Mouse (Mus musculus): ENCODE data around the gene Kcnq4. TPM values are rescaled to one million over a fixed set of nuclear protein-coding genes. Genes with fewer than 3 reads are reported as not detected.
A peak's percentile ranks its signal among the peaks of the same experiment; 100 is the strongest.

The Kcnq4 gene
- polyA plus RNA-seq, 1 experiment from 2014 or later, result 3.5 TPM

GRCm38 (mm10) chr4:120717591-120717990 lies 30.8 kb downstream of the Kcnq4 start:
- Histone ChIP-seq H3K9ac (no peak overlapping the region), H3K36me3 (replicated peaks) (no peaks in the 10 kb centered on the region), H3K9me3 (no peaks in the 10 kb centered on the region), H3K27me3 (peaks cover 32% of the 10 kb centered on the region), H3K27ac (no peak overlapping the region), H3K4me3 (replicated peaks) (no peak overlapping the region), H3K4me1 (peaks cover 20% of the 10 kb centered on the region), H3K4me2 (no peak overlapping the region)
- ATAC-seq (ENCODE audit: low FRiP score), result no peak
- 74% methylated on average over 8 of the region's 8 CpGs for WGBS

GRCm38 (mm10) chr4:120716765-120717164 lies 31.6 kb downstream of the Kcnq4 start:
- H3K36me3 ChIP-seq (replicated peaks), result no peaks in the 10 kb centered on the region
- H3K9me3 ChIP-seq, result no peaks in the 10 kb centered on the region
- ATAC-seq (ENCODE audit: low FRiP score), result no peak
- no peak overlapping the region for H3K27ac ChIP-seq
- H3K4me1 ChIP-seq, result peaks cover 20% of the 10 kb centered on the region
- peak overlapping the region; percentile 37 for H3K4me3 ChIP-seq (replicated peaks)
- no peak overlapping the region for H3K9ac ChIP-seq
- 24% methylated on average over 12 of the region's 12 CpGs for WGBS
- H3K27me3 ChIP-seq, result peaks cover 32% of the 10 kb centered on the region
- peak overlapping the region; percentile 65 for H3K4me2 ChIP-seq

GRCm38 (mm10) chr4:120716141-120716571 lies 32.3 kb downstream of the Kcnq4 start:
- Histone ChIP-seq H3K9me3 (no peaks in the 10 kb centered on the region), H3K36me3 (replicated peaks) (no peaks in the 10 kb centered on the region), H3K4me2 (peak overlapping the region; percentile 65), H3K27me3 (peaks cover 32% of the 10 kb centered on the region), H3K9ac (no peak overlapping the region; the same call in 1 of the 2 replicates), H3K4me1 (peaks cover 20% of the 10 kb centered on the region), H3K4me3 (replicated peaks) (peak overlapping the region; percentile 37), H3K27ac (no peak overlapping the region)
- ATAC-seq (ENCODE audit: low FRiP score), result peak; percentile 82
- WGBS, result under 1% methylated on average over 12 of the region's 12 CpGs

- no peak overlapping the region for H3K4me2 ChIP-seq
- H3K9ac ChIP-seq, result no peak overlapping the region
- no peaks in the 10 kb centered on the region for H3K36me3 ChIP-seq (replicated peaks)
- H3K4me3 ChIP-seq (replicated peaks), result no peak overlapping the region
- peaks cover 32% of the 10 kb centered on the region for H3K27me3 ChIP-seq
- WGBS, result 79% methylated on average over 6 of the region's 6 CpGs
- peaks cover 20% of the 10 kb centered on the region for H3K4me1 ChIP-seq
- ATAC-seq (ENCODE audit: low FRiP score), result no peak
- H3K9me3 ChIP-seq, result no peaks in the 10 kb centered on the region
- no peak overlapping the region for H3K27ac ChIP-seq
Observed at GRCm38 (mm10) chr4:120713856-120714497, 34.4 kb downstream of the Kcnq4 start.

- Histone ChIP-seq H3K4me1 (peaks cover 24% of the 10 kb centered on the region), H3K27ac (no peak overlapping the region), H3K9me3 (no peaks in the 10 kb centered on the region), H3K4me2 (no peak overlapping the region), H3K9ac (no peak overlapping the region), H3K4me3 (replicated peaks) (no peak overlapping the region), H3K27me3 (peaks cover 27% of the 10 kb centered on the region), H3K36me3 (replicated peaks) (no peaks in the 10 kb centered on the region)
- WGBS, result 94% methylated on average over 6 of the region's 6 CpGs
- no peak for ATAC-seq (ENCODE audit: low FRiP score)
Observed at GRCm38 (mm10) chr4:120713021-120713420, 35.4 kb downstream of the Kcnq4 start.

- H3K27me3 ChIP-seq, result peaks cover 19% of the 10 kb centered on the region
- no peak overlapping the region for H3K27ac ChIP-seq
- H3K4me2 ChIP-seq, result no peak overlapping the region
- no peaks in the 10 kb centered on the region for H3K36me3 ChIP-seq (replicated peaks)
- H3K4me3 ChIP-seq (replicated peaks), result no peak overlapping the region
- H3K9me3 ChIP-seq, result no peaks in the 10 kb centered on the region
- H3K9ac ChIP-seq, result no peak overlapping the region
- peaks cover 25% of the 10 kb centered on the region for H3K4me1 ChIP-seq
- ATAC-seq (ENCODE audit: low FRiP score), result no peak
- 89% methylated on average over 12 of the region's 12 CpGs for WGBS
Observed at GRCm38 (mm10) chr4:120712236-120712635, 36.2 kb downstream of the Kcnq4 start.

- Histone ChIP-seq H3K9ac (no peak overlapping the region), H3K36me3 (replicated peaks) (no peaks in the 10 kb centered on the region)
Observed at GRCm38 (mm10) chr4:120702511-120702910, 45.9 kb downstream of the Kcnq4 start.

GRCm38 (mm10) chr4:120702056-120702455 lies 46.4 kb downstream of the Kcnq4 start:
- Histone ChIP-seq H3K4me1 (peaks cover 7% of the 10 kb centered on the region; the same call in 1 of the 2 replicates), H3K27me3 (peaks cover 41% of the 10 kb centered on the region), H3K36me3 (replicated peaks) (no peaks in the 10 kb centered on the region), H3K4me3 (replicated peaks) (no peak overlapping the region), H3K9ac (no peak overlapping the region), H3K4me2 (no peak overlapping the region), H3K27ac (no peak overlapping the region), H3K9me3 (no peaks in the 10 kb centered on the region)
- WGBS, result 82% methylated on average over 8 of the region's 8 CpGs
- no peak for ATAC-seq (ENCODE audit: low FRiP score)

More at GRCm38 (mm10) chr4:120702511-120702910, 45.9 kb downstream of the Kcnq4 start:
- Histone ChIP-seq H3K4me2 (no peak overlapping the region), H3K27me3 (peaks cover 36% of the 10 kb centered on the region), H3K27ac (no peak overlapping the region), H3K9me3 (no peaks in the 10 kb centered on the region), H3K4me3 (replicated peaks) (no peak overlapping the region), H3K4me1 (peaks cover 7% of the 10 kb centered on the region; the same call in 1 of the 2 replicates)
- WGBS, result 92% methylated on average over 2 of the region's 2 CpGs
- no peak for ATAC-seq (ENCODE audit: low FRiP score)

- WGBS, result 89% methylated on average over 3 of the region's 3 CpGs
- no peak overlapping the region for H3K9ac ChIP-seq
- ATAC-seq (ENCODE audit: low FRiP score), result no peak
- no peak overlapping the region for H3K4me3 ChIP-seq (replicated peaks)
- no peak overlapping the region for H3K27ac ChIP-seq
- no peaks in the 10 kb centered on the region for H3K36me3 ChIP-seq (replicated peaks)
- H3K27me3 ChIP-seq, result peaks cover 50% of the 10 kb centered on the region
- no peak overlapping the region for H3K4me2 ChIP-seq
- peaks cover 7% of the 10 kb centered on the region; the same call in 1 of the 2 replicates for H3K4me1 ChIP-seq
- no peaks in the 10 kb centered on the region for H3K9me3 ChIP-seq
Observed at GRCm38 (mm10) chr4:120701180-120701579, 47.2 kb downstream of the Kcnq4 start.

- WGBS, result 10% methylated on average over 35 of the region's 35 CpGs
- Histone ChIP-seq H3K9me3 (no peaks in the 10 kb centered on the region), H3K4me2 (peak overlapping the region; percentile 36), H3K36me3 (replicated peaks) (no peaks in the 10 kb centered on the region), H3K4me3 (replicated peaks) (peak overlapping the region; percentile 17; the same call in 1 of the 2 replicates), H3K4me1 (peaks cover 7% of the 10 kb centered on the region; the same call in 1 of the 2 replicates), H3K27me3 (peaks cover 56% of the 10 kb centered on the region), H3K9ac (no peak overlapping the region), H3K27ac (no peak overlapping the region)
- ATAC-seq (ENCODE audit: low FRiP score), result no peak
Observed at GRCm38 (mm10) chr4:120697799-120698484, 50.5 kb downstream of the Kcnq4 start.

- H3K9me3 ChIP-seq, result no peaks in the 10 kb centered on the region
- no peaks in the 10 kb centered on the region for H3K36me3 ChIP-seq (replicated peaks)
- no peak for ATAC-seq (ENCODE audit: low FRiP score)
- peaks cover 56% of the 10 kb centered on the region for H3K27me3 ChIP-seq
- H3K9ac ChIP-seq, result no peak overlapping the region
- H3K4me1 ChIP-seq, result peaks cover 7% of the 10 kb centered on the region; the same call in 1 of the 2 replicates
- H3K4me3 ChIP-seq (replicated peaks), result no peak overlapping the region
- no peak overlapping the region for H3K4me2 ChIP-seq
- no peak overlapping the region for H3K27ac ChIP-seq
- WGBS, result 78% methylated on average over 8 of the region's 8 CpGs
Observed at GRCm38 (mm10) chr4:120697353-120697752, 51.1 kb downstream of the Kcnq4 start.

- 41% methylated on average over 10 of the region's 10 CpGs for WGBS
- ATAC-seq (ENCODE audit: low FRiP score), result no peak
- Histone ChIP-seq H3K27me3 (peaks cover 26% of the 10 kb centered on the region), H3K27ac (no peak overlapping the region), H3K9ac (no peak overlapping the region), H3K4me1 (peaks cover under 1% of the 10 kb centered on the region; the same call in 1 of the 2 replicates), H3K4me3 (replicated peaks) (no peak overlapping the region), H3K9me3 (no peaks in the 10 kb centered on the region), H3K4me2 (no peak overlapping the region), H3K36me3 (replicated peaks) (no peaks in the 10 kb centered on the region)
Observed at GRCm38 (mm10) chr4:120692717-120693116, 55.7 kb downstream of the Kcnq4 start.

Data from forebrain, embryonic 12.5 days (tissue).